8 mouse cellular contexts compared by ENCODE assay signal in genomic region chr16:21845800-21846671, GRCm38 (mm10). TPM values are rescaled to one million over a fixed set of nuclear protein-coding genes. Genes with fewer than 3 reads are reported as not detected.
DNase-seq lines count a peak whose midpoint lies in the region; ATAC-seq and TF ChIP-seq lines count a peak whose summit lies in the region.

No protein-coding gene starts in this region.

- H3K79me2 ChIP-seq in myocyte (ENCODE audit: control insufficient read depth, insufficient read depth), result no peaks in the 10 kb centered on the region

- H3K27ac ChIP-seq in kidney, adult 2 months (ENCODE audit: insufficient read depth, low read depth, low read length), result no peak overlapping the region
- H3K27ac ChIP-seq in limb, embryonic 14.5 days (replicated peaks; ENCODE audit: low read depth, low read length), result peak overlapping the region; percentile 61; the same call in 1 of the 2 replicates

- no peaks in the 10 kb centered on the region for H3K9me3 ChIP-seq in limb, embryonic 14.5 days (ENCODE audit: control insufficient read depth, low read length)

- peak; percentile 100 for ATAC-seq in limb, embryonic 14.5 days (ENCODE audit: low FRiP score, low read depth)

- H3K4me1 ChIP-seq in kidney, adult 2 months (ENCODE audit: control insufficient read depth, insufficient read depth, low read length), result no peaks in the 10 kb centered on the region
- H3K4me1 ChIP-seq in limb, embryonic 14.5 days (ENCODE audit: control insufficient read depth, insufficient read depth, low read length), result no peaks in the 10 kb centered on the region

- peak overlapping the region; percentile 76 for H3K4me2 ChIP-seq in limb, embryonic 14.5 days (replicated peaks; ENCODE audit: low read depth, low read length, severe bottlenecking)
- peak overlapping the region; percentile 77 for H3K4me2 ChIP-seq in myocyte (ENCODE audit: low read depth)

- no peak for TF ChIP-seq CTCF in kidney, adult 2 months (conservative IDR thresholded peaks at IDR 0.05; ENCODE audit: insufficient read depth, insufficient read length, low read depth, low read length)

- no peak overlapping the region for H3ac ChIP-seq in myocyte (ENCODE audit: control insufficient read depth, insufficient read length)

- DNase-seq in B cell, adult 2 months, result peak; percentile 37 to 38
- DNase-seq in adrenal gland, adult (ENCODE audit: inconsistent age in 2 of 2, low spot score in 1 of 2), result peak; percentile 67 to 88
- peak; percentile 95 for DNase-seq in embryo, embryonic 11 days
- DNase-seq in heart, adult 8-10 months (ENCODE audit: low spot score), result peak; percentile 35
- peak; percentile 77 for DNase-seq in kidney, adult 2 months
- DNase-seq in limb, embryonic 14.5 days (ENCODE audit: low spot score), result peak; percentile 92
- peak; percentile 51 for DNase-seq in thymus, postnatal 25 days

- no peak for TF ChIP-seq POLR2A in kidney, adult 2 months (IDR thresholded peaks at IDR 0.05; ENCODE audit: low read depth, low read length)
- no peak for TF ChIP-seq POLR2A in limb, embryonic 14.5 days (IDR thresholded peaks at IDR 0.05; ENCODE audit: borderline replicate concordance, extremely low read depth, insufficient read depth, insufficient read length)
- no peak for TF ChIP-seq POLR2A in myocyte (IDR thresholded peaks at IDR 0.05; ENCODE audit: insufficient read length, low read depth)

- peak overlapping the region; percentile 63 for H3K4me3 ChIP-seq in kidney, adult 2 months (ENCODE audit: insufficient read depth, low read depth, low read length)
- H3K4me3 ChIP-seq in limb, embryonic 14.5 days (replicated peaks; ENCODE audit: low read length), result peak overlapping the region; percentile 45
- peak overlapping the region; percentile 23 for H3K4me3 ChIP-seq in myocyte

- peak overlapping the region; percentile 58 for H3K9ac ChIP-seq in limb, embryonic 14.5 days (ENCODE audit: low read depth, low read length, severe bottlenecking)

- no peaks in the 10 kb centered on the region for H3K36me3 ChIP-seq in kidney, adult 2 months (ENCODE audit: control insufficient read depth, insufficient read depth, low read length)
- H3K36me3 ChIP-seq in limb, embryonic 14.5 days (ENCODE audit: control insufficient read depth, insufficient read depth, low read length), result no peaks in the 10 kb centered on the region
- no peaks in the 10 kb centered on the region for H3K36me3 ChIP-seq in myocyte (ENCODE audit: control insufficient read depth, insufficient read depth)

- 13% methylated on average over 16 of the region's 16 CpGs for WGBS in kidney, adult 2 months
- WGBS in limb, embryonic 14.5 days, result under 1% methylated on average over 16 of the region's 16 CpGs

- H3K27me3 ChIP-seq in kidney, adult 2 months (replicated peaks; ENCODE audit: control insufficient read depth, insufficient read depth, low read length), result no peaks in the 10 kb centered on the region
- H3K27me3 ChIP-seq in limb, embryonic 14.5 days (ENCODE audit: control insufficient read depth, insufficient read depth, low read length), result no peaks in the 10 kb centered on the region
- peaks cover 4% of the 10 kb centered on the region for H3K27me3 ChIP-seq in myocyte (ENCODE audit: control insufficient read depth, insufficient read depth, insufficient read length)

TF ChIP-seq in myocyte, 11 proteins besides CTCF, POLR2A, EP300 and RAD21:
- no peak for TF ChIP-seq TCF12 (IDR thresholded peaks at IDR 0.05; ENCODE audit: insufficient read depth, poor library complexity, severe bottlenecking)
- TF ChIP-seq SRF (IDR thresholded peaks at IDR 0.05; ENCODE audit: control insufficient read depth, insufficient read length, low read depth), result no peak
- no peak for TF ChIP-seq MYOD1 (IDR thresholded peaks at IDR 0.05; ENCODE audit: control insufficient read depth in 1 of 3, insufficient read length in 2 of 3, low read depth in 2 of 3)
- TF ChIP-seq MAX (IDR thresholded peaks at IDR 0.05; ENCODE audit: low read depth), result no peak
- no peak for TF ChIP-seq TCF3 (IDR thresholded peaks at IDR 0.05; ENCODE audit: insufficient read length, low read depth)
- TF ChIP-seq MYOG (IDR thresholded peaks at IDR 0.05; ENCODE audit: control insufficient read depth in 1 of 3, insufficient read depth in 1 of 3, insufficient read length in 2 of 3, low read depth in 2 of 3), result no peak
- no peak for TF ChIP-seq USF1 (IDR thresholded peaks at IDR 0.05; ENCODE audit: low read depth)
- TF ChIP-seq POLR2AphosphoS2 (IDR thresholded peaks at IDR 0.05; ENCODE audit: insufficient read length, low read depth), result no peak
- no peak for TF ChIP-seq CEBPB (IDR thresholded peaks at IDR 0.05; ENCODE audit: insufficient read depth, poor library complexity, severe bottlenecking)
- TF ChIP-seq REST (IDR thresholded peaks at IDR 0.05; ENCODE audit: insufficient read depth, insufficient read length), result no peak
- no peak for TF ChIP-seq E2F4 (IDR thresholded peaks at IDR 0.05; ENCODE audit: insufficient read depth)

RNA-seq across cellular contexts. Expression of gene Map3k13, which starts 51.9 kb away (rescaled TPM):
- 1 to 10 TPM in 1 of 4 experiments, under 1 TPM in 3; 0.78 to 1.5 (median 0.84) TPM for total RNA-seq in heart, adult 8-10 months (2022)
- polyA plus RNA-seq in kidney, adult 2 months (2012; rRNA removed), result 4.6 and 4.8 TPM in 2 replicates
- 1.2 and 1.4 TPM in 2 replicates for polyA plus RNA-seq in limb, embryonic 14.5 days (2012; rRNA removed)
- polyA plus RNA-seq in limb, embryonic 14.5 days (2014; fragmentation: Nextera tagmentation; extraction: Ambion mirVana), result 0.79 and 0.92 TPM in 2 replicates
- polyA plus RNA-seq in myocyte (2012; fragmentation: generic; extraction: Trizol), result 0.31 TPM

RNA-seq across cellular contexts. Expression of gene Ehhadh, which starts 58.4 kb away (rescaled TPM):
- total RNA-seq in heart, adult 8-10 months (2022), result 10 to 100 TPM; 10.8 to 17.3 (median 14.3) TPM
- 224 and 248 TPM in 2 replicates for polyA plus RNA-seq in kidney, adult 2 months (2012; rRNA removed)
- 4.7 and 4.8 TPM in 2 replicates for polyA plus RNA-seq in limb, embryonic 14.5 days (2012; rRNA removed)
- 2.3 and 2.7 TPM in 2 replicates for polyA plus RNA-seq in limb, embryonic 14.5 days (2014; fragmentation: Nextera tagmentation; extraction: Ambion mirVana)
- polyA plus RNA-seq in myocyte (2012; fragmentation: generic; extraction: Trizol), result 0.11 TPM

Comparison
In these comparisons a context has a peak if more than half of its experiments do, and no peak if none do; other contexts are left out.
1. DNase-seq: peak in every context shown above with its lines; median percentile 95 in embryo, embryonic 11 days; 92 in limb, embryonic 14.5 days; 78 in adrenal gland, adult; 77 in kidney, adult 2 months; 51 in thymus, postnatal 25 days; 38 in B cell, adult 2 months; 35 in heart, adult 8-10 months.
2. RNA of gene Ehhadh, which starts 58.4 kb away (polyA plus RNA-seq): 224 to 248 TPM in kidney, adult 2 months; 2.3 to 4.8 TPM in limb, embryonic 14.5 days and 0.11 TPM in myocyte (single experiment); every median in the first group is over 10 times any median in the second.
3. Peak in every context shown above with its lines, with median percentiles within 50 percentile points of each other: H3K4me3 ChIP-seq.